Mouse (Mus musculus): Measurements from ENCODE around the gene Comt.

DNA sequence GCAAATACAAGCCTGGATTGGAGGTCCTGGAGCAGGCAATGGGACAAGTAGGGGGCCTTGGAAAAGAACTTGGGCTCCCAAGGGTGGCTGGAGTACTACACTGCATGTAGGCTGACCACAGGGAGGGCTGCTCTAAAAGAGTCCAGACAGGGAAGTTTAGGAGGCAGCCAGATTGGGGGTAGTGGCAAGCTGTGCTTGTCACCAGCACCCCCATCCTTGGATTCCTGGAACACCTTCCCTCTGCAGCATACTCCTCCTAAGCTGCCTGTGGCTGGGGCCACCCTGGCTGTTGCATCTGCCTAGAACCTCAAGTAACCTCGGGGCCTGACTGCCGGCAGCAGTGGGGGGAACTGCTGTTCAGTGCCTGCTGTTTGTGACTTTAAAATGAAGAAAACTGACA is 20.8 kb downstream of the Comt start:
- no peak for TF ChIP-seq CTCF (IDR thresholded peaks at IDR 0.05; ENCODE audit: extremely low read depth, insufficient read depth, low read length)
- TF ChIP-seq POLR2A (IDR thresholded peaks at IDR 0.05; ENCODE audit: extremely low read depth, insufficient read depth, low read length), result no peak

All from cortical plate, adult 2 months (tissue).